Mouse (Mus musculus) heart, postnatal 10 days (tissue): ENCODE results near the gene Scaf4. TPM values are rescaled to one million over a fixed set of nuclear protein-coding genes. Genes with fewer than 3 reads are reported as not detected.

Experiments
- total RNA-seq, 2 experiments: library from RNA; stranded (reverse); gene quantifications; 2 replicates each; pipeline ENCODE4 v1.2.3; 2021

Scaf4 gene
- total RNA-seq, 2 experiments from 2014 or later: 26.8 to 31.2 TPM

Other genes starting within 250 kb of the Scaf4 start
- gene Tiam1, start 140.7 kb downstream of the Scaf4 start, total RNA-seq: 10 to 100 TPM; 11.4 to 12.0 TPM
- gene Sod1, start 63.7 kb downstream of the Scaf4 start, total RNA-seq: 100 to 1,000 TPM; 520 to 541 TPM
- gene Hunk, start 101.5 kb upstream of the Scaf4 start, total RNA-seq: 1 to 10 TPM; 3.0 to 4.1 TPM